Mouse (Mus musculus) T-cell, adult 66 days (primary cell): ENCODE data around the gene Fmnl2. TPM values are rescaled to one million over a fixed set of nuclear protein-coding genes. Genes with fewer than 3 reads are reported as not detected.

Experiments
- total RNA-seq, 2 experiments: library from RNA; stranded (reverse); gene quantifications; 3 replicates in 1 of 2; 4 replicates in 1 of 2; pipeline ENCODE4 v1.2.4; 2023

Gene Fmnl2
- total RNA-seq = under 1 TPM; 0.65 to 0.90 TPM

GRCm38 (mm10) chr2:52857611-52858528 is at the start of gene Fmnl2:
Gene Fmnl2, plus strand, starts transcription at chr2:52857860.

Other genes with a start within 250 kb of the Fmnl2 start
- gene Cacnb4, start 181.0 kb upstream of the Fmnl2 start, total RNA-seq = 1 to 10 TPM in 1 of 2 experiments, not detected in 1; 1.8 TPM
- gene Stam2, start 115.6 kb upstream of the Fmnl2 start, total RNA-seq = 10 to 100 TPM; 28.1 to 29.1 TPM